Mouse (Mus musculus): ENCODE measurements at regions not wholly inside any gene's neighbourhood (a gene's known extent, or its start where the extent isn't known, plus 50 kb on each side); places are given as distances from the start of the nearest gene placed in this dataset.

DNA sequence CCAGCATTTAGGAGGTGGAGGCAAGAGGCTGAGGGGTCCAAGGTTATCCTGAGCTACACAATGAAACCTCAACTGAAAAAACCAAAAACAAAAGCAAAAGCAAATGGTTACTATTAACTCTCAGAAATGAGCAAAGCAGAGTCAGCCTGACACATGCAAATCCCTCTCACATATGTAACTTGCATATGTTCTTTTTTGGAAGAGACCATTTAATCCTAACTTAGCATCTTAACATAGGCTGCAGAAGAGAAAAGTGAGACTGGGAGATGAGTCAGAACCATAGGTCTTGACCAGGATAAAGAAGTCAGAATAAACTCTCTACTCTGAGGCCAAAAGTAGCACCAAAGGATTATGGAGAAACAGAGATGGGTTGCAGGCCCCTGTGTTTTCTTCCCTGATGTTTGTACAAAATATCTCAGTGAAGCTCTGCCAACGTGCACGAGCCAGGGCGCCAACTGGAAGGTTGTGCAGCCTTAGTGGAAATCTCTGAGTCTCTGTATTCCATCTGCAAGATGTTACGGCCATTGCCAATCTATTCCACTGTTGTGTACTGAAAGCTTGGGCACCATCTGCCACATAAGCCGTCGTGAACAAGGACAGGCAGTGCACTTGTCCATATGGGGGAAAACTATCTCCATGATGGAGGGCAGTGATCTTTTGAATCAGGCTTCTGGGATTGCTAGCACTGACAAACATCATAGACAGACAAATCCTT, 59.2 kb upstream of the Ust start:
- Histone ChIP-seq H3K4me2 (ENCODE audit: low read depth, low read length) (no peak overlapping the region), H3K9me3 (replicated peaks; ENCODE audit: control insufficient read depth, low read length) (no peaks in the 10 kb centered on the region), H3K4me3 (ENCODE audit: low read depth, low read length) (no peak overlapping the region), H3K27me3 (ENCODE audit: control insufficient read depth, insufficient read depth, low read length) (no peaks in the 10 kb centered on the region), H3K4me1 (ENCODE audit: control insufficient read depth, insufficient read depth, low read length) (no peaks in the 10 kb centered on the region), H3K36me3 (replicated peaks; ENCODE audit: control insufficient read depth, insufficient read depth, low read depth, low read length) (no peaks in the 10 kb centered on the region), H3K9ac (replicated peaks; ENCODE audit: low read length) (no peak overlapping the region), H3K27ac (replicated peaks; ENCODE audit: low read depth, low read length) (no peak overlapping the region)
- no peak for DNase-seq (ENCODE audit: low spot score)
- 86% methylated on average over 6 of the region's 6 CpGs for whole genome bisulfite sequencing
- ATAC-seq (replicated peaks; ENCODE audit: insufficient number of reproducible peaks, low FRiP score, low TSS enrichment, low read depth), result no peak
